ENCODE assay signal across 10 mouse cellular contexts in the genomic region with DNA sequence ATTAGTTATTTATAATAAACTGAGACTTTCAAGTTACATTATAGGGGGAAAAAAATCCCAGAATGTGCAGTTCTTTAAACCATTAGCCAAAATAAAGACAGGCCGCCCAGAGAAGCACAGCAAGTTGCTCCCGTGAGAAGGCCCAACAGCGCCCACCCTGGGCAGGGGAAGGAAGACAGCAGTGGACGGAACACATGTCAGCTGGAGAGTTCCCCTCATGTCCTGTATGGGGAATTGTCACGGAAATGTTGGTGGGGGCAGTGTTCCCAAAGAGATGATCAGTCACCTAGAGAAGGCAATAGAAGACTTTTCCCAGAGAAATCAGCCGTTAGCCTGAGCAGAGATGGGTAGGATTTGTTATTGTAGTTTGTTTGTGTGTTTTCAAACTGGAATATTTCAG. TPM values are rescaled to one million over a fixed set of nuclear protein-coding genes. Genes with fewer than 3 reads are reported as not detected.
DNase-seq lines count a peak whose midpoint lies in the region.
"Had no signal": no experiment of that assay in that cellular context is flagged by ENCODE, and none has a peak within 500 bp of the region (broad histone marks: within the 10 kb centered on the region; RNA-seq: fewer than 3 reads in every experiment).

No protein-coding gene starts in this region.

- DNase-seq in gastrocnemius, postnatal 10 days = peak; percentile 29
- no peak for DNase-seq in gastrocnemius, adult 18-20 months (ENCODE audit: low spot score)
- DNase-seq in kidney, postnatal 10 days = peak; percentile 61
- DNase-seq in kidney, adult 8-10 months = no peak
- peak; percentile 54 for DNase-seq in thymus, postnatal 4 days
- no peak for DNase-seq in thymus, postnatal 25 days
- no peak for DNase-seq in urinary bladder, postnatal 14 days (ENCODE audit: low spot score)
- no peak for DNase-seq in retina, postnatal 1 day

RNA-seq across cellular contexts. Expression of gene Phxr2, which starts 42.3 kb away (rescaled TPM):
- not detected for total RNA-seq in gastrocnemius, postnatal 10 days (2021)
- not detected for total RNA-seq in gastrocnemius, adult 18-20 months (2021)
- total RNA-seq: layer of hippocampus, adult 18-20 months; left cerebral cortex, postnatal 14 days had no signal

Comparison
In these comparisons a context has a peak if more than half of its experiments do, and no peak if none do; other contexts are left out.
1. DNase-seq: peak in gastrocnemius, postnatal 10 days (single experiment), kidney, postnatal 10 days (single experiment) and thymus, postnatal 4 days (single experiment); none in gastrocnemius, adult 18-20 months (single experiment), kidney, adult 8-10 months (0 of 2), thymus, postnatal 25 days (single experiment), urinary bladder, postnatal 14 days (single experiment) and retina, postnatal 1 day (single experiment).